16 mouse cellular contexts compared by ENCODE assay signal in genomic region chr10:89911889-89912288, GRCm38 (mm10). TPM values are rescaled to one million over a fixed set of nuclear protein-coding genes. Genes with fewer than 3 reads are reported as not detected.
A peak's percentile ranks its signal among the peaks of the same experiment; 100 is the strongest.
DNase-seq lines count a peak whose midpoint lies in the region; ATAC-seq and TF ChIP-seq lines count a peak whose summit lies in the region.
"Had no signal": no experiment of that assay in that cellular context is flagged by ENCODE, and none has a peak within 500 bp of the region (broad histone marks: within the 10 kb centered on the region; RNA-seq: fewer than 3 reads in every experiment).

No protein-coding gene starts in this region.

- peak; percentile 80 for DNase-seq in left cerebral cortex, postnatal 4 days
- no peak for DNase-seq in left cerebral cortex, adult 11 months (ENCODE audit: low spot score)
- peak; percentile 37 for DNase-seq in brain, embryonic 18.5 days (ENCODE audit: low read depth, low spot score)
- DNase-seq in cerebellum, adult 8-10 months, result peak; percentile 86
- DNase-seq in gastrocnemius, adult 2 months, result no peak
- DNase-seq: gastrocnemius, postnatal 36 days; thymus, postnatal 14 days had no signal

- intact Hi-C loops in left cerebral cortex, postnatal 4 days (cut with DNase I), result no loop called here
- intact Hi-C loops in gastrocnemius, adult 2 months (cut with DNase I), result no loop called here

- H3K9ac ChIP-seq in hindbrain, embryonic 16.5 days (ENCODE audit: low read depth, low read length), result no peak overlapping the region
- H3K9ac ChIP-seq in liver, embryonic 12.5 days, result no peak overlapping the region
- H3K9ac ChIP-seq: heart, embryonic 15.5 days; stomach, embryonic 15.5 days had no signal

- no peak overlapping the region for H3K4me3 ChIP-seq in hindbrain, embryonic 16.5 days (ENCODE audit: low read length)
- H3K4me3 ChIP-seq in liver, embryonic 12.5 days, result no peak overlapping the region
- no peak overlapping the region for H3K4me3 ChIP-seq in gastrocnemius, adult 2 months
- H3K4me3 ChIP-seq: erythroblast, embryonic 14.5 days; heart, embryonic 15.5 days; layer of hippocampus, adult 2 months; stomach, embryonic 15.5 days had no signal

- no peaks in the 10 kb centered on the region for H3K9me3 ChIP-seq in hindbrain, embryonic 16.5 days (ENCODE audit: control insufficient read depth, low read length)
- H3K9me3 ChIP-seq in liver, embryonic 12.5 days (replicated peaks), result no peaks in the 10 kb centered on the region
- H3K9me3 ChIP-seq: heart, embryonic 15.5 days; stomach, embryonic 15.5 days had no signal

- H3K36me3 ChIP-seq in hindbrain, embryonic 16.5 days (ENCODE audit: control insufficient read depth, insufficient read depth, low read length), result no peaks in the 10 kb centered on the region
- no peaks in the 10 kb centered on the region for H3K36me3 ChIP-seq in liver, embryonic 12.5 days
- H3K36me3 ChIP-seq: heart, embryonic 15.5 days; stomach, embryonic 15.5 days had no signal

- no peaks in the 10 kb centered on the region for H3K27me3 ChIP-seq in hindbrain, embryonic 16.5 days (replicated peaks; ENCODE audit: control insufficient read depth, insufficient read depth, low read length)
- H3K27me3 ChIP-seq in liver, embryonic 12.5 days (replicated peaks), result no peaks in the 10 kb centered on the region
- H3K27me3 ChIP-seq: heart, embryonic 15.5 days; stomach, embryonic 15.5 days had no signal

- no peaks in the 10 kb centered on the region for H3K4me1 ChIP-seq in hindbrain, embryonic 16.5 days (ENCODE audit: control insufficient read depth, insufficient read depth, low read depth, low read length)
- no peaks in the 10 kb centered on the region for H3K4me1 ChIP-seq in liver, embryonic 12.5 days
- H3K4me1 ChIP-seq: heart, embryonic 15.5 days; stomach, embryonic 15.5 days had no signal

- no peak overlapping the region for H3K27ac ChIP-seq in hindbrain, embryonic 16.5 days (ENCODE audit: low read depth, low read length)
- no peak overlapping the region for H3K27ac ChIP-seq in liver, embryonic 12.5 days
- no peak overlapping the region for H3K27ac ChIP-seq in gastrocnemius, adult 2 months
- H3K27ac ChIP-seq: heart, embryonic 15.5 days; layer of hippocampus, adult 2 months; stomach, embryonic 15.5 days had no signal

- 58% methylated on average over 4 of the region's 4 CpGs for WGBS in hindbrain, embryonic 16.5 days
- WGBS in liver, embryonic 12.5 days (ENCODE audit: insufficient replicate concordance), result 80% methylated on average over 4 of the region's 4 CpGs

- TF ChIP-seq CTCF in gastrocnemius, adult 2 months (IDR thresholded peaks at IDR 0.05), result no peak

- peak; percentile 72; the same call in 1 of the 2 replicates for ATAC-seq in hindbrain, embryonic 16.5 days
- ATAC-seq in liver, embryonic 12.5 days, result no peak
- ATAC-seq: inflammation-experienced regulatory T-cells, adult 6 months had no signal

- no peak overlapping the region for H3K4me2 ChIP-seq in hindbrain, embryonic 16.5 days (ENCODE audit: low read length)
- no peak overlapping the region for H3K4me2 ChIP-seq in liver, embryonic 12.5 days
- H3K4me2 ChIP-seq: heart, embryonic 15.5 days; stomach, embryonic 15.5 days had no signal

RNA-seq across cellular contexts. Expression of gene Anks1b, which starts 38.6 kb away (rescaled TPM):
- total RNA-seq in left cerebral cortex, postnatal 4 days (2021), result 100 to 1,000 TPM; 214 to 231 TPM
- polyA plus RNA-seq in hindbrain, embryonic 16.5 days (2015; fragmentation: Nextera tagmentation; extraction: Ambion mirVana), result 78.3 and 84.2 TPM in 2 replicates
- 0.02 TPM in 1 of 2 replicates, not detected in the other for polyA plus RNA-seq in liver, embryonic 12.5 days (2016; fragmentation: Nextera tagmentation; extraction: Ambion mirVana)
- total RNA-seq in gastrocnemius, adult 2 months (2021), result under 1 TPM; 0.20 to 0.22 TPM
- total RNA-seq: megakaryocyte-erythroid progenitor cell, adult 5-6 weeks had no signal
- polyA plus RNA-seq: erythroblast, embryonic 14.5 days; liver, adult 2 months had no signal

Comparison
In these comparisons a context has a peak if more than half of its experiments do, and no peak if none do; other contexts are left out.
1. DNase-seq: peak in left cerebral cortex, postnatal 4 days (single experiment), brain, embryonic 18.5 days (single experiment) and cerebellum, adult 8-10 months (single experiment); none in left cerebral cortex, adult 11 months (single experiment) and gastrocnemius, adult 2 months (single experiment).
2. RNA of gene Anks1b, which starts 38.6 kb away (total RNA-seq): 214 to 231 TPM in left cerebral cortex, postnatal 4 days; 0.20 to 0.22 TPM in gastrocnemius, adult 2 months; every median in the first group is over 100 times any median in the second.